Mouse (Mus musculus) liver, embryonic 12.5 days (tissue): ENCODE measurements around the gene Morn4. TPM values are rescaled to one million over a fixed set of nuclear protein-coding genes. Genes with fewer than 3 reads are reported as not detected.

Experiments
- ATAC-seq: fragments of 200-750 bp; cut with Nextera tagmentation; 2 replicates; pipeline ENCODE4 v1.8.0; 2017; ENCODE audit warnings: moderate number of reproducible peaks, mild to moderate bottlenecking, moderate library complexity
- H3K27ac ChIP-seq: fragments of 300-500 bp; sonication (generic); 2 replicates; pipeline ENCODE4 v1.5.1; 2016; ENCODE audit warnings: mild to moderate bottlenecking
- H3K27me3 ChIP-seq: fragments of 300-500 bp; sonication (generic); replicated peaks from 2 replicates; pipeline ENCODE4 v1.6.1; 2016; ENCODE audit warnings: mild to moderate bottlenecking, moderate library complexity
- H3K36me3 ChIP-seq: fragments of 300-500 bp; sonication (generic); 2 replicates; pipeline ENCODE4 v1.6.1; 2016; ENCODE audit warnings: mild to moderate bottlenecking, moderate library complexity
- H3K4me1 ChIP-seq: fragments of 300-500 bp; sonication (generic); 2 replicates; pipeline ENCODE4 v1.6.1; 2016
- H3K4me2 ChIP-seq: fragments of 300-500 bp; sonication (generic); 2 replicates; pipeline ENCODE4 v1.6.1; 2016; ENCODE audit warnings: mild to moderate bottlenecking, moderate library complexity
- H3K4me3 ChIP-seq: fragments of 300-500 bp; sonication (generic); 2 replicates; pipeline ENCODE4 v1.5.1; 2016; ENCODE audit warnings: mild to moderate bottlenecking, moderate library complexity
- H3K9ac ChIP-seq: fragments of 300-500 bp; sonication (generic); 2 replicates; pipeline ENCODE4 v1.6.1; 2016; ENCODE audit warnings: mild to moderate bottlenecking, moderate library complexity
- H3K9me3 ChIP-seq: fragments of 300-500 bp; sonication (generic); replicated peaks from 2 replicates; pipeline ENCODE4 v1.6.1; 2016; ENCODE audit warnings: mild to moderate bottlenecking, moderate library complexity
- WGBS: fragments of 180-500 bp; shearing (Covaris S2); methylation state at CpG from one replicate; pipeline ENCODE4 v1.1.7; 2016; ENCODE audit not compliant: insufficient replicate concordance; 5-methylcytosine and 5-hydroxymethylcytosine counted together
- polyA plus RNA-seq: library from polyadenylated mRNA; unstranded; fragments of >200 nt; fragmentation: Nextera tagmentation; extraction: Ambion mirVana; gene quantifications from 2 replicates; pipeline ENCODE4 v1.2.1, GENCODE M21; 2016

Gene Morn4
- polyA plus RNA-seq, 1 experiment from 2014 or later: 4.4 TPM

DNA sequence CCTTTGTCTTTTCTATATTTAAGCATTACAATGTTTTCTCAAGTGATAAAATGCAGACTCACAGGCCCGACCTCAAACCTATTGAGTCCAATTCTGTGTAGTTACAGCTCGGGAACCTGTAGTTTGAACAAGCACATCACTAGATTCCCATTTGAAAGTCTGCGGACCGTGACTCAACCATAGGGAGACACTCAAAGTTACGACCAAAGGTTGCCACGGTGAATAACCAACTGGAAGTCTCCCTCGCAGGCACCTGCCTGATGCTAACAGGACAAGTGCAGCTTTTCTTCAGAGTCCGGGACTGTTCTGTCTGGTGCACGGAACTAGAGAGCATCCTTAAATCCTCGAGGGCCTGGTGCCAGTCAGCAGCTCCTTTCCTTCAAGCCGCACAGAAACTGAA is 5.7 kb downstream of the Morn4 start:
- no peaks in the 10 kb centered on the region for H3K27me3 ChIP-seq
- H3K36me3 ChIP-seq: no peaks in the 10 kb centered on the region
- no peak overlapping the region for H3K27ac ChIP-seq
- H3K4me1 ChIP-seq: peaks cover 27% of the 10 kb centered on the region
- no peak overlapping the region for H3K4me3 ChIP-seq
- no peak overlapping the region for H3K9ac ChIP-seq
- no peaks in the 10 kb centered on the region for H3K9me3 ChIP-seq
- H3K4me2 ChIP-seq: no peak overlapping the region
- no peak for ATAC-seq
- 74% methylated on average over 11 of the region's 11 CpGs for WGBS

DNA sequence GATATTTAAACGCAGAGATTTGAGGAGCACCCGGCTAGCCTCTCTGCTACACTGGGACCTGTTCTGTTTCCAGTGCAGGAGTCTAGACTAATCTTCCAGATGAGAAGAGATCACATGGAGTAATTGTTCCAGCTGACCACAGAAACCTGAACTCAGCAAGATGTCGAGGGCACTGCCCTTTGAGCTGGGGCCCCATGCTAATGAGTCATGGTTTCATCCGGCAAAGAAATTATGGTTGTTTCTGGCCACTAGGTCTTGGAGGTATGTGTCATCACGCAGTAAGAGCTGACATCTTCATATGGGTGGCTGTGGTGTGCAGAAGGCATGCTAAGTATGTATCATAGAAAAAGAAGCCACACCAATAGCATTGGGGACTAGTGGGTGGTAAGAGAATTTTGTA is 6.2 kb downstream of the Morn4 start:
- Histone ChIP-seq H3K4me1 (peaks cover 26% of the 10 kb centered on the region), H3K4me2 (no peak overlapping the region), H3K9me3 (no peaks in the 10 kb centered on the region), H3K36me3 (no peaks in the 10 kb centered on the region), H3K9ac (no peak overlapping the region), H3K4me3 (no peak overlapping the region), H3K27me3 (no peaks in the 10 kb centered on the region), H3K27ac (no peak overlapping the region)
- no peak for ATAC-seq
- WGBS: 68% methylated on average over 5 of the region's 5 CpGs

DNA sequence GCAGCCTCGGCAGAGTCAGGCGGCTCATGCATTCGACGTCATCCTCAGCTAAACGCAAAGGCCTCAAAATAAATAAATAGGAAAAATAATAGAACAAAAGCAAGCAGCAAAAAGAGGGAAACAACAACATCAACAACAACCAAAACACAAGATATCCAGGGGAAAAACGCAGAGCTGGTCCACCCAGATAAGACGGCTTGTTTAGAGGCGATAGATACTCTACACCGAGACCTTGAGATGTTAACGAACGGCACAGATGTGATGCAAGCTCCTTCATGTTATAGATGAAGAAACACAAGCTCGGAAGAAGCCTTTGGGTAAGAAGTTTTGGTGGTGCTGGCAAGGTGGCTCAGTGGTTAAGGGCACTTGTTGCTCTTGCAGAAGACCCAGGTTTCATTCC is 7.2 kb downstream of the Morn4 start:
- H3K9ac ChIP-seq: no peak overlapping the region
- no peaks in the 10 kb centered on the region for H3K9me3 ChIP-seq
- H3K4me2 ChIP-seq: peak overlapping the region; percentile 28; the same call in 1 of the 2 replicates
- H3K4me3 ChIP-seq: no peak overlapping the region
- H3K27me3 ChIP-seq: no peaks in the 10 kb centered on the region
- 64% methylated on average over 12 of the region's 12 CpGs for WGBS
- no peak; the same call in 1 of the 2 replicates for ATAC-seq
- peak overlapping the region; percentile 39; the same call in 1 of the 2 replicates for H3K27ac ChIP-seq
- H3K36me3 ChIP-seq: no peaks in the 10 kb centered on the region
- peaks cover 26% of the 10 kb centered on the region for H3K4me1 ChIP-seq

- no peaks in the 10 kb centered on the region for H3K36me3 ChIP-seq
- no peak overlapping the region for H3K9ac ChIP-seq
- no peaks in the 10 kb centered on the region for H3K9me3 ChIP-seq
- no peaks in the 10 kb centered on the region for H3K27me3 ChIP-seq
- no peak for ATAC-seq
- H3K27ac ChIP-seq: 0 out of 2 replicates have a peak overlapping the region, but pooled peaks have one; percentile 20
- H3K4me1 ChIP-seq: peaks cover 26% of the 10 kb centered on the region
- H3K4me3 ChIP-seq: no peak overlapping the region
- 79% methylated on average over 8 of the region's 8 CpGs for WGBS
- 0 out of 2 replicates have a peak overlapping the region, but pooled peaks have one; percentile 28 for H3K4me2 ChIP-seq
Measured at GRCm38 (mm10) chr19:42078566-42078965, 7.6 kb downstream of the Morn4 start.

- no peak overlapping the region for H3K27ac ChIP-seq
- 86% methylated on average over 16 of the region's 16 CpGs for WGBS
- no peak for ATAC-seq
- no peaks in the 10 kb centered on the region for H3K9me3 ChIP-seq
- H3K27me3 ChIP-seq: no peaks in the 10 kb centered on the region
- H3K36me3 ChIP-seq: no peaks in the 10 kb centered on the region
- no peak overlapping the region for H3K9ac ChIP-seq
- H3K4me1 ChIP-seq: peaks cover 29% of the 10 kb centered on the region
- H3K4me3 ChIP-seq: no peak overlapping the region
- no peak overlapping the region for H3K4me2 ChIP-seq
Measured at GRCm38 (mm10) chr19:42075992-42076391, 10.2 kb downstream of the Morn4 start.

DNA sequence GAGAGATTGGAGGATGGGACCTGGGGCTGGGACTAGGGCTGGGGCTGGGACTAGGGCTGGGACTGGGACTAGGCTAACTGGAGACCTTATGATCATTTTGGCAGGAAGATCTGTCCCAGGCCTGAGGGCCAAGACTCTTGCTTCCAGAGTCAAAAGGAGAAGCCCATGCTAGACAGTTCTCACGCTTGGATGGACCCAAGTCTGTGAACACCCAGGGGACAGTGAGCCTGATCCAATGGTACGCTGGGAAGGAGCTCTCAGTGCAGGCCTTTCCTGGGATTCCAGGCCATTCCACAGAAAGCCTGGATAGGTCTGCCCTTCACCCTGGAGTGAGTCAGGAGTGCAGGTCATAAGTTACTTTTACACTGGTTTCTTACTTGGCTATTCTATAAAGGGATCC is 11.1 kb downstream of the Morn4 start:
- H3K9me3 ChIP-seq: no peaks in the 10 kb centered on the region
- no peak overlapping the region for H3K27ac ChIP-seq
- H3K4me3 ChIP-seq: no peak overlapping the region
- WGBS: 70% methylated on average over 2 of the region's 2 CpGs
- ATAC-seq: no peak
- no peak overlapping the region for H3K9ac ChIP-seq
- H3K27me3 ChIP-seq: no peaks in the 10 kb centered on the region
- 0 out of 2 replicates have a peak, but pooled peaks cover 3% of the 10 kb centered on the region for H3K36me3 ChIP-seq
- H3K4me2 ChIP-seq: no peak overlapping the region
- H3K4me1 ChIP-seq: peaks cover 22% of the 10 kb centered on the region

DNA sequence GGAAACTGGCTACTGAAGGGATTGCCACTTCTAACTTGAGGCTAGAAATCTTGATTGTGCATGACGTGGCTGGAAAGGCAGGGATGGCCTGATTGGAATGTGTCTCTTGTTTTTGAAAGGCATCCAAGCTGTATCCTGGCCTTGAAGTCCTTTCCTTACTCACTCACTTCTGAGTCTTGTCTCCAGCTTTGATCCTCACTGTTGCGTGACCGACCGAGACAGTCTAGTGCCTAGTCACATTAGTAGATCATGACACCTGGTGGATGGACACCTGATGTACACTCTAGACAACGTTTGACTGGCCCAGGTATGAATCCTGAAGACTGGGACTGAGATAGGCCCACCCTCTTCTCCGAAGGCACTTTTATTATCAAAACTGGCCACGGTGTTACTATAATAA is 13.4 kb downstream of the Morn4 start:
- no peak overlapping the region for H3K9ac ChIP-seq
- no peak for ATAC-seq
- 0 out of 2 replicates have a peak, but pooled peaks cover 3% of the 10 kb centered on the region for H3K36me3 ChIP-seq
- H3K27me3 ChIP-seq: no peaks in the 10 kb centered on the region
- peak overlapping the region; percentile 75 for H3K27ac ChIP-seq
- no peaks in the 10 kb centered on the region for H3K9me3 ChIP-seq
- H3K4me3 ChIP-seq: no peak overlapping the region
- H3K4me1 ChIP-seq: peaks cover 4% of the 10 kb centered on the region; the same call in 1 of the 2 replicates
- 74% methylated on average over 7 of the region's 7 CpGs for WGBS
- H3K4me2 ChIP-seq: no peak overlapping the region

DNA sequence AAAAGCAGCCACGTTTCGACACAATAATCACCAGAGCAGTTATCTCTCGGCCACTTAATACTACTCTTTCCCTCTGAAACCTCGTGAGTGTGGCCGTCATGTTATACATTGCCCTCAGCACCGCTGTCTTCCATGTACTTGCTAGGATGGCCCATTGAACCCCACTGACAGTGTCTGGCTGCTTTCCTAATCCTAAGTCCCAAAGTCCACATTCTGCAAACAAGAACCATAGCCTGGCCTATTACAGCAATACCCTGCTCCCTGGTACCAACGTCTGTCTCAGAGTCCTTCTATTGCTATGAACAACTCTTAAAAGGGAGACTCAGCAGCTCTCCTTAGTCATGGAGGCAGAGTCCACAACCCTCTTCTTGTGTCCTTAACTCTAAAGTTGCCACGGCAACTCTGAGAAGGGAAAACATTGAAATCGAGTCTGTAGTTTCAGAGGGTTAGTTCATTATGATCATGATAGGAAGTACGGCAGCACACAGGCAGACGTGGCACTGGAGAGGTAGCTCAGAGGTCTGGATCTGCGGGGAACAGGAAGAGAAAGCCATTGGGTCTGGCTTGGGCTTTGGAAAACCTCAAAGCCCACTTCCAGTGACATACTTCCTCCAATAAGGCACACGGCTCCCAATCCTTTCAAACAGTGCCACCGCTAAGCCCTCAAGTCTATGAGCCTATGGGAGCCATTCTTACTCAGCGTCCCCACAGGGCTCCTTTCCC is 14.1 kb downstream of the Morn4 start:
- H3K4me1 ChIP-seq: peaks cover 4% of the 10 kb centered on the region; the same call in 1 of the 2 replicates
- peak; percentile 73 for ATAC-seq
- H3K27me3 ChIP-seq: no peaks in the 10 kb centered on the region
- WGBS: 62% methylated on average over 15 of the region's 15 CpGs
- H3K4me2 ChIP-seq: no peak overlapping the region
- no peaks in the 10 kb centered on the region for H3K9me3 ChIP-seq
- 0 out of 2 replicates have a peak, but pooled peaks cover 3% of the 10 kb centered on the region for H3K36me3 ChIP-seq
- no peak overlapping the region for H3K9ac ChIP-seq
- H3K4me3 ChIP-seq: no peak overlapping the region
- peak overlapping the region; percentile 75 for H3K27ac ChIP-seq

- peak overlapping the region; percentile 28 for H3K27ac ChIP-seq
- peaks cover 6% of the 10 kb centered on the region; the same call in 1 of the 2 replicates for H3K36me3 ChIP-seq
- 71% methylated on average over 7 of the region's 7 CpGs for WGBS
- H3K9ac ChIP-seq: no peak overlapping the region
- H3K4me1 ChIP-seq: peaks cover 4% of the 10 kb centered on the region; the same call in 1 of the 2 replicates
- no peak overlapping the region for H3K4me3 ChIP-seq
- H3K4me2 ChIP-seq: no peak overlapping the region
- ATAC-seq: no peak
- H3K27me3 ChIP-seq: no peaks in the 10 kb centered on the region
- H3K9me3 ChIP-seq: no peaks in the 10 kb centered on the region
Measured at GRCm38 (mm10) chr19:42071221-42071620, 14.9 kb downstream of the Morn4 start.

- WGBS: 71% methylated on average over 6 of the region's 6 CpGs
- no peak overlapping the region for H3K4me2 ChIP-seq
- peaks cover 6% of the 10 kb centered on the region; the same call in 1 of the 2 replicates for H3K36me3 ChIP-seq
- no peak overlapping the region for H3K27ac ChIP-seq
- H3K4me1 ChIP-seq: peaks cover 4% of the 10 kb centered on the region; the same call in 1 of the 2 replicates
- no peak overlapping the region for H3K9ac ChIP-seq
- H3K27me3 ChIP-seq: no peaks in the 10 kb centered on the region
- H3K9me3 ChIP-seq: no peaks in the 10 kb centered on the region
- no peak for ATAC-seq
- H3K4me3 ChIP-seq: no peak overlapping the region
Measured at GRCm38 (mm10) chr19:42069241-42069525, 17.0 kb downstream of the Morn4 start.

- Histone ChIP-seq H3K27ac (no peak overlapping the region), H3K4me1 (peaks cover 4% of the 10 kb centered on the region; the same call in 1 of the 2 replicates), H3K9ac (no peak overlapping the region), H3K4me2 (no peak overlapping the region), H3K27me3 (no peaks in the 10 kb centered on the region), H3K36me3 (peaks cover 6% of the 10 kb centered on the region; the same call in 1 of the 2 replicates), H3K9me3 (no peaks in the 10 kb centered on the region), H3K4me3 (no peak overlapping the region)
- whole genome bisulfite sequencing: 61% methylated on average over 11 of the region's 11 CpGs
- ATAC-seq: no peak
Measured at GRCm38 (mm10) chr19:42068441-42069240, 17.5 kb downstream of the Morn4 start.

- H3K4me1 ChIP-seq: no peaks in the 10 kb centered on the region
- no peak overlapping the region for H3K9ac ChIP-seq
- no peak overlapping the region for H3K27ac ChIP-seq
- H3K27me3 ChIP-seq: no peaks in the 10 kb centered on the region
- WGBS: 81% methylated on average over 7 of the region's 7 CpGs
- no peaks in the 10 kb centered on the region for H3K9me3 ChIP-seq
- no peak; the same call in 1 of the 2 replicates for ATAC-seq
- peaks cover 2% of the 10 kb centered on the region; the same call in 1 of the 2 replicates for H3K36me3 ChIP-seq
- no peak overlapping the region for H3K4me2 ChIP-seq
- H3K4me3 ChIP-seq: no peak overlapping the region
Measured at GRCm38 (mm10) chr19:42061443-42061842, 24.7 kb downstream of the Morn4 start.
